Mouse (Mus musculus): ENCODE data around the gene Msh3. TPM values are rescaled to one million over a fixed set of nuclear protein-coding genes. Genes with fewer than 3 reads are reported as not detected.
A peak's percentile ranks its signal among the peaks of the same experiment; 100 is the strongest.

Msh3 gene
- polyA plus RNA-seq, 1 experiment from 2014 or later: 7.8 TPM

DNA sequence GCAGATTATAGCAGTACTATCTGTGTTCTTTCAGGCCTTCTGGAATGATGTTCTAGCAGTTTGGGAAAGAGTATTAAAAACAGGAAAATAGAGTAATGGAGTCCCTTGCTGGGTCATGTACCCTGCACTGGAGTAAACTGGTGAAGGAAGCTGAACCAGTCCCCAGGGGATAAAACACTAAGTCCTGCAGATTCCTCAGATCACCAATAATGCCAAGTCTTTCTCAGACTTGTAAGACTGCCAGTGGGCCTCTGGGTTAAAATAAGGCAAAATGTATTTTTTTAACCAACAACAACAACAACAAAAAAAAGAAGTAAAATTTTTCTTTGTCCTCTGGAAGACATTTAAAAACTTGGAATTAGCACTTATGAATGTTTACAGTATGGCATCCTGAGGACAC lies 102.5 kb downstream of the Msh3 start:
- Histone ChIP-seq H3K4me2 (ENCODE audit: low read depth, low read length) (no peak overlapping the region), H3K27ac (ENCODE audit: low read depth) (no peak overlapping the region), H3K9me3 (ENCODE audit: low read length) (no peaks in the 10 kb centered on the region), H3K9ac (replicated peaks) (no peak overlapping the region), H3K4me1 (ENCODE audit: insufficient read depth) (no peaks in the 10 kb centered on the region), H3K4me3 (ENCODE audit: low read depth, low read length) (no peak overlapping the region), H3K36me3 (replicated peaks; ENCODE audit: insufficient read depth, low read length) (no peaks in the 10 kb centered on the region; the same call in 1 of the 2 replicates), H3K27me3 (ENCODE audit: insufficient read depth, low read length) (no peaks in the 10 kb centered on the region)
- TF ChIP-seq EP300 (IDR thresholded peaks at IDR 0.05; ENCODE audit: low read depth) (no peak), CTCF (IDR thresholded peaks at IDR 0.05; ENCODE audit: low read depth) (no peak)
- DNase-seq: no peak
- ATAC-seq: no peak

GRCm38 (mm10) chr13:92247576-92247975 lies 107.2 kb downstream of the Msh3 start:
- no peak for ATAC-seq
- Histone ChIP-seq H3K9ac (replicated peaks) (no peak overlapping the region), H3K36me3 (replicated peaks; ENCODE audit: insufficient read depth, low read length) (no peaks in the 10 kb centered on the region; the same call in 1 of the 2 replicates), H3K4me2 (ENCODE audit: low read depth, low read length) (no peak overlapping the region), H3K27me3 (ENCODE audit: insufficient read depth, low read length) (no peaks in the 10 kb centered on the region), H3K4me3 (ENCODE audit: low read depth, low read length) (no peak overlapping the region), H3K4me1 (ENCODE audit: insufficient read depth) (no peaks in the 10 kb centered on the region), H3K27ac (ENCODE audit: low read depth) (no peak overlapping the region), H3K9me3 (ENCODE audit: low read length) (no peaks in the 10 kb centered on the region)
- TF ChIP-seq EP300 (IDR thresholded peaks at IDR 0.05; ENCODE audit: low read depth) (no peak), CTCF (IDR thresholded peaks at IDR 0.05; ENCODE audit: low read depth) (no peak)
- 83% methylated on average over 2 of the region's 2 CpGs for WGBS (ENCODE audit: insufficient replicate concordance)
- DNase-seq: no peak

DNA sequence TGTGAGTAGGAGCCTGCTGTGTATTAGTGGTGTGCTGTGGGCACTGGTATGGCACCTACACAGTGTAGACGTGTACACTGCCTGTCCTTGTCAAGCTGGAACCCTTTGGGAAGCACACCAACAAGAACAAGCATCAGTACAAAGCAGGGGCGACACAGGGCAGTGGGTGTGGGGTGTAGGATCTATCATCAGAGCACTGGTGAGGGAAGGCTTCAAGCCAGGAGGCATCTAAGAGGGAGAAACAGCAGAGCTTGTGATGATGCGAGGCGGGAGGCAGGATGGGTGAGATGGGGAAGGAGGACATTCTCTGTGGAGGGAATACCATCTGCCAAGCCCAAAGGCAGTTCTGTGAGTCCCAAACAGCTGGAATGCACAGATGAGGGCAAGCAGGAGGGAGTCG lies 107.8 kb downstream of the Msh3 start:
- no peak overlapping the region for H3K4me3 ChIP-seq (ENCODE audit: low read depth, low read length)
- no peaks in the 10 kb centered on the region for H3K9me3 ChIP-seq (ENCODE audit: low read length)
- ATAC-seq: no peak
- no peak for DNase-seq
- no peaks in the 10 kb centered on the region for H3K4me1 ChIP-seq (ENCODE audit: insufficient read depth)
- H3K27me3 ChIP-seq (ENCODE audit: insufficient read depth, low read length): no peaks in the 10 kb centered on the region
- H3K9ac ChIP-seq (replicated peaks): no peak overlapping the region
- 85% methylated on average over 5 of the region's 5 CpGs for WGBS (ENCODE audit: insufficient replicate concordance)
- TF ChIP-seq EP300 (IDR thresholded peaks at IDR 0.05; ENCODE audit: low read depth): no peak
- TF ChIP-seq CTCF (IDR thresholded peaks at IDR 0.05; ENCODE audit: low read depth): no peak
- no peak overlapping the region for H3K27ac ChIP-seq (ENCODE audit: low read depth)
- no peaks in the 10 kb centered on the region for H3K36me3 ChIP-seq (replicated peaks; ENCODE audit: insufficient read depth, low read length)
- no peak overlapping the region for H3K4me2 ChIP-seq (ENCODE audit: low read depth, low read length)

DNA sequence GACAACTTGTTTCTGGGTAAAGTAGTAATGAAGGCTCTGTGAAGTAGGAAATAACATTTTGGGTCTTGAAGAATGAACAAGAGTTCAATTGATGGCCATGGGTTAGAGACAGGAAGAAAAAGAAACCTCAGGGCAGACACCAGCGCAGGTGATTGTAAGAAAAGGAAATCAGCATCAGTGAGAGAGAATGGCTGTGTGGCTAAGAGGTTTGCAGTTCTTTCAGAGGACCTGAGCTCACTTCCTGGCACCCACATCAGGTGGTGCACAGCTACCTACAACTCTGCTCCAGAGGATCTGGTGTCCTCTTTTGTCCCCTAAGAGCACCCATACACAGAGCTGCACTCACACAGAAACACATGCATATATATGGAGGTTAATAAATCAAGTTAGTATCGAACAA lies 110.1 kb downstream of the Msh3 start:
- TF ChIP-seq EP300 (IDR thresholded peaks at IDR 0.05; ENCODE audit: low read depth) (no peak), CTCF (IDR thresholded peaks at IDR 0.05; ENCODE audit: low read depth) (no peak)
- Histone ChIP-seq H3K4me3 (ENCODE audit: low read depth, low read length) (no peak overlapping the region), H3K36me3 (replicated peaks; ENCODE audit: insufficient read depth, low read length) (no peaks in the 10 kb centered on the region), H3K4me2 (ENCODE audit: low read depth, low read length) (no peak overlapping the region), H3K9ac (replicated peaks) (no peak overlapping the region), H3K4me1 (ENCODE audit: insufficient read depth) (no peaks in the 10 kb centered on the region), H3K9me3 (ENCODE audit: low read length) (no peaks in the 10 kb centered on the region), H3K27ac (ENCODE audit: low read depth) (no peak overlapping the region), H3K27me3 (ENCODE audit: insufficient read depth, low read length) (no peaks in the 10 kb centered on the region)
- 93% methylated on average over 2 of the region's 2 CpGs for WGBS (ENCODE audit: insufficient replicate concordance)
- DNase-seq (no peak), ATAC-seq (no peak)

DNA sequence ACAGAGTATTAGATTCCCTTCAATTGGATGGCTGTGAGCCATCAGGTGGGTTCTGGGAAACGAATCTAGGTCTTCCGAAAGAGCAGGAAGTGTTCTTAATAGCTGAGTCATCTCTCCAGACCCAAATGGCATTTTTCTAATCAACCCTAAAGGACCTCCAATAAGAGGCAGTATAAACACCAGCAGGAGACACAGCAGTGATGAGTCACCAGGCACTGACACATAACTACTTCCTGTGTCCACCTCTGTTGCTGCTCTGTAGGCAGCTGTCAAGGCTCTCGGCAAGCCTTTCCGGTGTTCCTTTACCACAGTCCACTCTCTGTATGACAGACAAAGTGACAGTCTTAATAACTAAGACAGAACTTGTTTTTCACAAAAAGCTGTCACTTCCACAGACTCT lies 113.4 kb downstream of the Msh3 start:
- H3K27ac ChIP-seq (ENCODE audit: low read depth): no peak overlapping the region
- H3K4me1 ChIP-seq (ENCODE audit: insufficient read depth): no peaks in the 10 kb centered on the region
- TF ChIP-seq CTCF (IDR thresholded peaks at IDR 0.05; ENCODE audit: low read depth) (no peak), EP300 (IDR thresholded peaks at IDR 0.05; ENCODE audit: low read depth) (no peak)
- ATAC-seq: peak; percentile 84
- no peak overlapping the region for H3K4me2 ChIP-seq (ENCODE audit: low read depth, low read length)
- H3K27me3 ChIP-seq (ENCODE audit: insufficient read depth, low read length): no peaks in the 10 kb centered on the region
- H3K36me3 ChIP-seq (replicated peaks; ENCODE audit: insufficient read depth, low read length): no peaks in the 10 kb centered on the region
- DNase-seq: no peak
- no peaks in the 10 kb centered on the region for H3K9me3 ChIP-seq (ENCODE audit: low read length)
- no peak overlapping the region for H3K4me3 ChIP-seq (ENCODE audit: low read depth, low read length)
- 49% methylated on average over 4 of the region's 4 CpGs for WGBS (ENCODE audit: insufficient replicate concordance)
- H3K9ac ChIP-seq (replicated peaks): no peak overlapping the region

DNA sequence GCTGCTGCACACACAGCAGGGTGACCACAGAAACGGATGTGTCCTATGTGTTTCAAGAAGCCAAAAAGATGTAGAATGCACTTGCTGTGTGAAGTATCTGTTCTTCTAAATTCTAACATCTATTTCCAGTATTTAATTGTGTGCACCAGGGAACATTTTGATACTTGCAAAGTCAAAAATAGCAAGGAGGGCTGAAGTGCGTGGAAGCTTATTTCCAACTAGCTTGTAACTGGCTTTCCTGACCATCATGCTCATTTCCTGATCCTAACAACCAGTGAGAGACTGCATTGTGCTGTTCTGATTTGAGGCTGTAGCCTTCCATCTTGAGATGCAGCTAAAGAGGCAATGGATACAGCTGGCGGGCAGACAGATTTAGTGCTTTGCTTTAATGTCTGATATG lies 116.9 kb downstream of the Msh3 start:
- Histone ChIP-seq H3K36me3 (replicated peaks; ENCODE audit: insufficient read depth, low read length) (peaks cover 3% of the 10 kb centered on the region; the same call in 1 of the 2 replicates), H3K4me2 (ENCODE audit: low read depth, low read length) (no peak overlapping the region), H3K4me3 (ENCODE audit: low read depth, low read length) (no peak overlapping the region), H3K27ac (ENCODE audit: low read depth) (no peak overlapping the region), H3K9ac (replicated peaks) (no peak overlapping the region), H3K9me3 (ENCODE audit: low read length) (no peaks in the 10 kb centered on the region), H3K27me3 (ENCODE audit: insufficient read depth, low read length) (no peaks in the 10 kb centered on the region), H3K4me1 (ENCODE audit: insufficient read depth) (no peaks in the 10 kb centered on the region)
- ATAC-seq (no peak), DNase-seq (no peak)
- TF ChIP-seq CTCF (IDR thresholded peaks at IDR 0.05; ENCODE audit: low read depth) (no peak), EP300 (IDR thresholded peaks at IDR 0.05; ENCODE audit: low read depth) (no peak)
- WGBS (ENCODE audit: insufficient replicate concordance): 82% methylated on average over 3 of the region's 3 CpGs

DNA sequence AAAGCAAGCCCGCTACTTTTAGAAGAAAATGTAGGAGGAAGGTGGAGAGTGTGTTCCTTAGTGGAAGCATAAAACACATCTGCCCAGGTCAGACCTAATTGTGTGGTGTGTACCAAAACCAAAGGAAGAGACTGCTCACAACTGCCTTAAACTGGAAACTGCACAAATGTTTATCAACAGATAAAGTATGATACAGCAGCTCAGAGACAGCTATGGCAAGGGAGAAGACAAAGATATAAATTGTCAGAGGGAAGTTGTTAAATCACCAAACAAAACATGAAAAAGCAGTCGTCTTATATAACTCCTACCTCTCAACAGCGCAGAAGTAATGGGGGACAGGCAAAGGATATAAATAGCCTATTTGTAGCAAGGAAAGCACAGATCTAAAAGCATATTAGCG lies 117.8 kb downstream of the Msh3 start:
- no peak for ATAC-seq

More for the DNA sequence above, 117.8 kb downstream of the Msh3 start:
- Histone ChIP-seq H3K4me1 (ENCODE audit: insufficient read depth) (no peaks in the 10 kb centered on the region), H3K9me3 (ENCODE audit: low read length) (no peaks in the 10 kb centered on the region), H3K27ac (ENCODE audit: low read depth) (no peak overlapping the region), H3K4me3 (ENCODE audit: low read depth, low read length) (no peak overlapping the region), H3K9ac (replicated peaks) (no peak overlapping the region), H3K36me3 (replicated peaks; ENCODE audit: insufficient read depth, low read length) (peaks cover 3% of the 10 kb centered on the region; the same call in 1 of the 2 replicates), H3K4me2 (ENCODE audit: low read depth, low read length) (no peak overlapping the region), H3K27me3 (ENCODE audit: insufficient read depth, low read length) (no peaks in the 10 kb centered on the region)
- WGBS (ENCODE audit: insufficient replicate concordance): 80% methylated on average over 4 of the region's 4 CpGs
- no peak for DNase-seq
- TF ChIP-seq CTCF (IDR thresholded peaks at IDR 0.05; ENCODE audit: low read depth) (no peak), EP300 (IDR thresholded peaks at IDR 0.05; ENCODE audit: low read depth) (no peak)
